Mouse (Mus musculus) gastrocnemius, postnatal 4 days (tissue): Measurements from ENCODE around the gene 6430548M08Rik. TPM values are rescaled to one million over a fixed set of nuclear protein-coding genes. Genes with fewer than 3 reads are reported as not detected.

Source experiments
- DNase-seq, 2 experiments: peaks; one replicate each; pipeline ENCODE4 v3.0.0; 2021 to 2022; ENCODE audit warnings: low spot score in 2 of 2, mixed read lengths in 2 of 2
- total RNA-seq, 2 experiments: library from RNA; stranded (reverse); gene quantifications; 2 replicates each; pipeline ENCODE4 v1.2.3; 2021

Gene 6430548M08Rik
- total RNA-seq, 2 experiments from 2014 or later: 13.0 to 14.2 TPM

DNA sequence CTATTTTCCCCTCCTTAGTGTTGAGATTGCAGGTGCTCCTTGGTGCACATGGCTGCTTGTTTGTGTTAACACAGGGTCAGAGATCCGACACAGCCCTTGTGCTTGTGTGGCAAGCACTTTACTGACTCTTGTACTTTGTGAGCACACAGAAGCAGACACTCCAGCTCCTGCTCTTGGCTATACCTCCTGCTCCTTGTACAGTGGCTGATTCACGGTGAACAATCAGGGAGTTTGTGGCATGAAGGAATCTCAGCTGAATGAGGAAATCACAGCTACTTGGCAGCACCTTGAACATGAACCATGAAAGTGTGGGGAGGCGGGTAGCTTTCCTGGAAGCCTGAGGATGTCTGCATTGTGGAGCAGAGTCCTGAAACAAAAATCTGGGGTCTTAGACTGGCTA, 26.8 kb downstream of the 6430548M08Rik start:
- no peak for DNase-seq

DNA sequence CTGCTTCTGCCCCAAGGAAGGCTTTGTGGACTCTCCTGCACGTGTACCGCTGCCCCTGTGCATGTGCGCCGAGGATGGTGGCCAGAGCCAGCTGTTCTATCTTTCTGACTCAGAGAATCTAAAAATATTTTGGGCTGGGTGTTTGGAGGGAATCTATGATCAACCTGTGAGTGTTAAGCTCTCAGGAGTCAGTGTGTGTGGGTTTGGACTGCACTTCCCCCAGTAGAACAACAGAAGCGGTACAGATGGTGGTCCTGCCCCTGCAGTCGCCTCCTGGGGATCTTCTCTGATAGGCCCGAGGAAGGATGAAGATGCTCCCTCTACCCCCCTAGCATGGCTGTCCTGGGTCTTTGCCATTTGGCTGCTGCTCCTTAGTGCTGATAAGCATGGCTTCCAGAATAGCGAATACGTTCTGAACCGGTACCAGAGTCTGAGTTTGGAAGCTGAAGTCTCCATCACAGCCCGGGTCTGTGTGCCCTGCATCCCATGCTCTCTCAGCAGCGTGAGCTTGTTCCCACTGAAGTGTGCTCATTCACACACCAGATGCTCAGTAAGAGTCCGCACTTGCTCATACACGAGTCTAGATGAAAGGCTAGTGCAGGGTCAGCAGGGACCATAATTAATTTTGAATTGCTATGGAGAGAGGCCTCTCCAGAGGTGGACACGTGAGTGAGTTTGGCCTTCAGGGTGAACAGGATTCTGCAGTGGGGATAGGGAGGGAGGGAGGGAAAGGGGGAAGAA, 30.1 kb downstream of the 6430548M08Rik start:
- DNase-seq: no peak

DNA sequence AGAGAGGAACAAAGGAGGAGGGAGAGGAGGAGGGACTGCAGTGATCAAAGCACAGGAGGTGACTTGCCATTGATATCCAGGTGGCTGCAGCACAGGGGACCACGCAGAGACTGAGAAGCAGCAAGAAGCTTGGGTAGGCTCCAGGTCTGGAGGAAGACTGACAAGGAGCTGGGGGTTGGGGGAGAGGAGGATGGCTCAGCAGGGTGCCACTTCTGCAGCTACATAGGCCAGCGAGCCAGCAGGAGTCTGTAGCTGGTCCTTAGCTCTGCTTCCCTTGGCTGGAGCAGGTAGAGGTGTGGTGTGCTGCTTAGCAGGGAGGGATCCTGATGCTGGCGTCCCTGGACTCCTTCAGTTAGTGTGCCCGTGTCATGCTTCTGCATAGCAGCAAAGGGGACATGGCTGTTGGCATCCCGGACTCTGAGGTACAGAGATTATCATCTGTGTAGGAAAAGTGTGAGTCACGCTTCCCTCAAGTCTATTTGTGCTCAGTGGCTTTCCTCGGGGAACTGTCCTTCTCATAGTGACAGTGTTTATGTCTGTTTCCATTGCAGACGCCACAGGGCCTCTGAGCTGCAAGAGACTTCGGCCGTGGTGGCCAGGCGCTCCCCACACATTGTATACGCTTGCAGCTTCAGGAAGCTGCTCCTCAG, 30.8 kb downstream of the 6430548M08Rik start:
- DNase-seq: no peak

DNA sequence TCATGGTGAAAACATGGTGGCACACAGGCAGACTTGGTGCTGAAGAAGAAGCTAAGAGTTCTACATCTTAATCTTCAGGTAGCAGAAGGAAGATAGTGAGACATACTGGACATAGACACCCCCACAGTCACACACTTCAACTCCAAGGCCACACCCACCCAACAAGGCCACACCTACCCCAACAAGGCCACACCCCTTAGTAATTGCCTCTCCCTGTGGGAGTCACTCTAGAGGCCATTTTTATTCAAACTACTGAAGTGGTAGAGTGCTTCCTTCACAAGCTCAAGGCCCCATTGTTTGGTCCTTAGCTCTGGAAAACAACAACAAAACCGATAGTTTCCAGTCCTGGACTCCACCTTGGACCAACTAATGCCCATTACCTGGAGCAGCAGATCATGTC, 32.1 kb downstream of the 6430548M08Rik start:
- no peak for DNase-seq

DNA sequence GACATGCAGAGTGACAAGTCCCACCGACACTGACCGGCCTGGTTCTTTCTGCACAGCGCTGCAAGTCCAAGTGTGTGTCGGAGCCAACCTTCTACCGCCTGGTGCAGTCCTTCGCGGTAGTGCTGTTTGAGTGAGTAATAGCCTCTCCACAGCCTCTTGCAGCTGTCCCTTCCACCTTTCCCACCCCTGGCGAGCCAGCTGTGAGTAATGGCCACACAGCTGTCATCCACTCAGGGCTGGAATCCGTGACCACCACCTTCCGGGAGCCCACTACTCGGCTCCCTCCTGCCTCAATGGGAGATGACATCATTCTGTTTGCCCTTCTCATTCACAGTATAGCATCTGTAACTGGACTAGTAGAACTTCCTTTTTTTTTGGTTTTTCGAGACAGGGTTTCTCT, 36.1 kb downstream of the 6430548M08Rik start:
- no peak for DNase-seq

DNA sequence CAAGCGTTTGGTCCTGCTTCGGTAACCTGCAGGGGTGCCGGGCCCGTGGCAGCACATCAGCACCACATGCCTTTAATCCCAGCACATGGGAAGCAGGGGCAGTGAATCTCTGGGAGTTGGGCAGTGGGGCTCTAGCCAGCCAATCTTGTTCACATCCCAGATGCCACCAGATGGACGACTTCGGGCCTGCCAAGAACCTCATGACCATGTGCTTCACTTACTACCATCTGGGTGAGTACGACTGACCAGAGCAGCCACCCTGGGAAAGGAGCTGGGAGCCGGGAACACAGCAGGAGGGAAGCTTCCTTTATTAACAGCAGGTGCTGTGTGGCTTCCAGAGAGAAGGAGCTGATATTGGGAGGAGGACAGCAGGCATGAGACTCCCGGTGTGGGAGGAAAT, 37.2 kb downstream of the 6430548M08Rik start:
- no peak for DNase-seq

DNA sequence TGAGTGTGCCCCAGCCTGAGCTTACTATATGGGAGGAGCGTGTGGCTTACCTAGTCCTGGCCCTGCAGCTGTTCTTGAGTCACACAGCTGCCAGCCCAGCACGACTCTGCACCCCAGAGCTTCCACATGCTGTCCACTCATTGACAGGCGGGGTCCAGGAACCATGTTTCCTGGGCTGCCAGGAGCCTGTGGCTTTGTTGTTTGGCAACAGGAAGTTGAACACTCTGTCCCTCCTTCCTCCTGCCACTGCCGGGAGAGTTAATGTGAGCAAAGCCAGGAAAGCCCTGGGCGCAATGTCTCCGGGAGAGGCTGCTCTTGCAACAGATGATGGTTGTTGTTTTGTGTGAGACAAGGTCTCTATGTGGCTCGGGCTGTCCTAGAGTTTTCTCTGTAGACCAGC, 38.7 kb downstream of the 6430548M08Rik start:
- DNase-seq: no peak

DNA sequence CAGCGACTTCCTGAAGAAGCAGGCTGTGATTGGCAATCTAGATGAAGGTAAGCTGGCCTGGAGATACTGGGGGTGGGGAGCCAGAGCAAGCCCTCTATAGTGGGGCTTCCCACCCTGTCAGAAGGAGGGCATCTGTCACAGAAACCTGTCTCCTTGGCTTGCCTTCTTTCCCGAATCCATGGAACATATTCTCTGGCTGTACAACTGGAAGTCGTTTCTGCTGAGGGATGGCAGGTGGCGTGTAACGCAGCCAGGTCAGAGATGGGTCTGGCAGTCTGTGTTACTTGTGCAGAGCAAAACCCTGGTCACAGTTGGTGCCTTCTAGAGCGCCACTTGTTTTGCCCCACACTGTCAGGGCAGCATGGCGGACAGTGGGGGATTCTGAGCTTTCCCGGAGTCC, 46.4 kb downstream of the 6430548M08Rik start:
- DNase-seq: no peak

DNA sequence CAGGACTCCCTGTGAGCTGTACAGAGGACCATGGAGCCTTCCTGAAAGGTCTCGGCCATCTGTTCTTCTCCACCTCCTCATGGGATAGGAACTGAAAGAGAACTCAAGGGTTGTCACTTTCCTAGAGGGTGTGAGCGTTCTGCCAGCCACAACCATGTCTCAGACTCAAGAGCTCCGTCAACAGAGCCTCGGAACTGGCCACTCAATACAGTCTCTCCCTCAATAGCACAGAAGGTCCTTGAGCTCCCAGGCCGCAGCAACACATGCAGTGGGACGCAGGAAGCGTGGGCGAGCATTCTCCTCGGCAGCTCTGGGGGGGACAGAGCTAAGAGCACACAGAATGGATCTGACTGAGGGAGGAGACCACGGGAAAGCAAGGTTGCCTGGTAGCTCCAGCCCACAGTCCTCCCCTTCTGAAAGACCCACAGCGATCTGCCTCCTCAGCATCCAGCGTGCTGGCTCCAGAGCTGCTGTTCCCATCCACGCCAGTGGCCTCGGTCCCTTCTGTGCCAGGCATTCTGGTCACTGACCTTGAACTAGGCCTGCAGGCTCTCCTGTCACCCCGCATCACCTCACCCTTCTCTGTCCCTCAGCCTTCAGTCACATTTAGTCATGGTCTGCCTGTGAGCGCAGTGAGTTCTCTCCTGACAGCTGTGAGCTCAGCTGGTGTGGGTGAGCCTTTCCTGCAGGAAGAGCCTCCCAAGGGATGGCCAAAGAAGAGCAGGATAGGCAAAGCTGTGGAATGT, 47.9 kb downstream of the 6430548M08Rik start:
- no peak for DNase-seq

DNA sequence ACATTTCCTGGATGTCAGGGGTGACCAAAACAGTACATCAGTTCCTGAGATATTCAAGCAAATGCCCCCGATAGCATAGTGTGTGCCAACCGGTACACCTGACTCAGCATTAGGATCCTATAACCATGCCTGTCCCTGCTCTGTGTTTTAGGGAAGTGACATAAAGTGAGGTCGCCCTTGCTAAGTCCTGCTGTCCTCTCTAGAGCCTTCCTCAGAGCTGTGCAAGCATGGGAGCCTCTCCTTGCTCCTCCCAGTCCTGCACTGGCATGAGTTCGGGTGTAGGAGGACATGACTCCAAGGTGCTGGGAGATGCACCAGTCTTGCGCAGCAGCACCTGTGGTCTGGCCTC, 48.4 kb downstream of the 6430548M08Rik start:
- no peak for DNase-seq

DNA sequence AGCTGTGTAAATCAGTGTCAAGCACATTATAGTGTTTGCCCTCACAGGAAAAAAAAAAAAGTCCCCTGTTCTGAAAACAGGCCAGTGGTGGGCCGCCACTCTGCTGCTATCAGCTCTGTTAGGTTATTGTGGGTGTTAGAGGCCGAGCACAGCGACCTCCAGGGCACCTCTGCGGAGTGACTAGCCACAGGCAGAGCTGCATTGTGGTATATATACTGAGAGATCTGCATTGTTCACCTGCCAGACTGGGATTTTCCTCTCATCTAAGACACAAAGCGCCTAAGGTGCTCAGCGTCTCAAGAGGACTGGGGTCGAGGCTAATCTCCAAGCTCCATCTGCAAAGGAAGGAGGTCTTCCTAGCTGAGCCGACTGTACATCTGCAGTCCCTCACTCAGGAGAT, 49.4 kb downstream of the 6430548M08Rik start:
- no peak for DNase-seq

DNA sequence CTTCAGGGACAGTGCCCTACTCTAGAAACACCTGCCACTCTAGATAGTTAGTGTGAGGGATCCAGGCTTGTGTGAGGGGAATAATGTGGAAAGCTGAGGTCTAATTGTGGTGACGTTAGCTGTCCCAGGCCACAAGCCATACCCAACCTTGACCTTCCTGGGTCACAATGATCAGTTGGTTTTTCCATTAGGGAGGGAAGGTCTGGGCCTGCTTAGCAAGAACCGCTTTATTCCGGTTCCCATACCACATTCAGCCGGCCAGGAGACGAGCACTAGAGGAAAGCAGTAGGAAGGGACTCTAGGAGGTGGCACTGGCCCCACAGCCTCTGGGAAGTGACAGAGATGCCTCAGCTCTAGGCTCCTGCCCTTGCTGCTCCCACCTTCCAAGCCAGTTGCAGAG, 50.1 kb downstream of the 6430548M08Rik start:
- no peak for DNase-seq

DNA sequence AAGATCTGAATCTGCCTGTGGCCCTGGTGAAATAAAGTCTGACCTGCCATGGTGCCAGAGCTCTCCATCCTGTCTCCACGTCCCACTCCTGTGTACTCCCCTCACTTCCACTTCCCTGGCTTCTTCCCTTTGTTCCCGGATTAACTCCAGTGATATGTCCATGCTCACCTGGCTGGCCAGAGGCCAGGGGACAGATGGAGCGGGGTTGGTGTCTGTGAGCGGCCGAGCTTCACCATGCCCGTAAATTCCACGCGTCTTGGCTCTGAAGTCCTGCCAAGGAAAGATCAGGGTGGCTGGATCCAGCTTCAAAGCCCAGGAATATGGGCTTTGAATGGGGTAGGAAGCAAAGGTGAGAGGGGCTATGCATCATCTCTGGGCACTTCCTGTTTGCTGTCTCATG, 53.2 kb downstream of the 6430548M08Rik start:
- no peak for DNase-seq

DNA sequence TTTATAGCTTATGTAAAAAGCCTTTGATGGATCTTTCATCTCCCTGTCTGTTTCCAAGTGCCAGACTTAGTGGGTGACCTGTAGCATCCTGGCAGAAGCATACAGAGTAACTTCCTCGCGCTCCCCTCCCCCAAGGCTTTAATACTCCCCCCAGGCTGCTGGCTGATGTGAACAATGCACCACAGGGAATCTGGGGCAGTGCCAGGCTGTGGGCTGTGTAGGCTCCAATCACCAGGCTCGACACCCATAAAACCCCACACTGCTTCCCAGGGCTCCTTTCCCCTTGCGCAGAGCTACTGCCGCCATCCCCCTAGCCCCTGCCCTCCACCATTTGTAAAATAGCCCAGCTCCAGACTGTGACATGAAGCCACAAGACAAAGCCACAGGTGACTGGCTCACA, 53.9 kb downstream of the 6430548M08Rik start:
- DNase-seq: no peak

DNA sequence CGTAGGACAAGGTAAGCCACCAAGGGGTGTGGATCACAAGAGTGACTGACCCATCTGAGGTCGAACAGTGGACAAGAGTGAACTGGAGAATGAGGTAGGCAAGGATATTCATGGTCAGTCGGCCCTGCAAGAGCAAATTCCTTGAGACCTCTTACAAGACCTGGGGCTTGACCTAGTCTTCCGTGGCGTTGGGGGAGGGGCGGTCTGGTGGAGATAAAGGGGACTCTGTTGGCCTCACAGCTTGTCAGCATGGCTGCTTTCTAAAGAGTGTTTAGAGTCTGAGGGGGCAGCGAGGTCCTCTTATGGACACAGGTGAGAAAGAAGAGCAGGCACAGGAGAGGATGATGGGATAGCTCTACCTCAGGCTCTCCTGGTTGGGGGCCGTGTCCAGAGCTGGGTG, 55.2 kb downstream of the 6430548M08Rik start:
- DNase-seq: no peak

DNA sequence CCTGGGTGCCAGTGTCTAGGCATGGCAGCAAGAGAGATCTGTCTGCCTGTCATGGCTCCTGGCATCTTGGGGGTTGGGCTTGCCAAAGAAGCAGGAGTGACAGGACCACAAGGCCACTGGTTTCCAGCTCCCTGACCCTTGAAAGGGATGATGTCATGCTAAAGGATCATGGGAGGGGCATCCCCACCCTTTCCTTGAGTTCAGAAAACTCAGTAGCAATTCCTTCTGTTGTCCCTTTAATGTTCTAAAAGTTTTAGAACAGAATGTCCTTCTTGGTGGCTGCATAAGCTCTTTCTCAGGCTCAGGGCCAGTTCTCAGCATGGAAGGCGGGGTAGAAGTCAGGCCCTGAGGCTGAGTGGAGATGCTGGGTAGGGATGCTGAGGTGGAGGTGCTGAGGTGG, 59.2 kb downstream of the 6430548M08Rik start:
- no peak for DNase-seq

DNA sequence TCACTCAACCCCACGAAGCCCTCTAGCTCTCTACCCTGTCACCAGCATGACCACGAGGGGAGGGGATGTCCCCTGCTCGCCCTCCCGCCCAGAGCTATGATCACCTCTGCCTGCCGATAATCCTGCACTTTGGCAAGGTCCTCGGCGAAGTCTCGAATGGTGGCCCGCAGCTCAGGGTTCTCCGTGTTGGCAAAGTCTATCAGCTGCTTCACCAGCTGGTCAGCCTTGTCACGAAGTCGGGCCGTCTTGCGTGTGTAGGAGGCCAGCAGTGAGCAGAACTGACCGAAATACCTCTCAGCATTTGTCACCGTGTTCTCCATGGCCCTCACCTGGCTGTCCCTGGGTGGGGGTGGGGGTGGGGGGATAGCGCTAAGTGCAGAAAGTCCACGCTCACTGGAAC, 60.7 kb downstream of the 6430548M08Rik start:
- no peak for DNase-seq

DNA sequence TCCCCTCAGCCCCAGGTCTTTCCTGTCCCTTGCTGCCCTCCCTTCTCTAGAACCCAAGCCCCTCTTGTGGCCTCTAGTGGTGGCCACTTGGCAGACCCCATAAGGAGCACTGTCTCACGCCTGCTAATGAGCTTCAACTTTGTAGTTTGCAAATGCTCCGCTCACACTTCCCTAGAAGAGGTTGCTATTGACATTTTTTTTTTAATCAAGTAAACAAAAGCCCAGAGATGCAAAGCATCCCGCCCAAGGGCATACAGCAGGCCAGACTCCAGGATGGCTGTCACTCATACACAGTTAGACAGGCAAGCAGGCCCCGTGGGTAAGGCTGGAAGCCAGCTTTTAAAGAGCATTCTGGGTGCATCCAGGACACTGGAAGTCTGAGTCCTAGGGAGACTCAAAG, 62.7 kb downstream of the 6430548M08Rik start:
- no peak for DNase-seq

DNA sequence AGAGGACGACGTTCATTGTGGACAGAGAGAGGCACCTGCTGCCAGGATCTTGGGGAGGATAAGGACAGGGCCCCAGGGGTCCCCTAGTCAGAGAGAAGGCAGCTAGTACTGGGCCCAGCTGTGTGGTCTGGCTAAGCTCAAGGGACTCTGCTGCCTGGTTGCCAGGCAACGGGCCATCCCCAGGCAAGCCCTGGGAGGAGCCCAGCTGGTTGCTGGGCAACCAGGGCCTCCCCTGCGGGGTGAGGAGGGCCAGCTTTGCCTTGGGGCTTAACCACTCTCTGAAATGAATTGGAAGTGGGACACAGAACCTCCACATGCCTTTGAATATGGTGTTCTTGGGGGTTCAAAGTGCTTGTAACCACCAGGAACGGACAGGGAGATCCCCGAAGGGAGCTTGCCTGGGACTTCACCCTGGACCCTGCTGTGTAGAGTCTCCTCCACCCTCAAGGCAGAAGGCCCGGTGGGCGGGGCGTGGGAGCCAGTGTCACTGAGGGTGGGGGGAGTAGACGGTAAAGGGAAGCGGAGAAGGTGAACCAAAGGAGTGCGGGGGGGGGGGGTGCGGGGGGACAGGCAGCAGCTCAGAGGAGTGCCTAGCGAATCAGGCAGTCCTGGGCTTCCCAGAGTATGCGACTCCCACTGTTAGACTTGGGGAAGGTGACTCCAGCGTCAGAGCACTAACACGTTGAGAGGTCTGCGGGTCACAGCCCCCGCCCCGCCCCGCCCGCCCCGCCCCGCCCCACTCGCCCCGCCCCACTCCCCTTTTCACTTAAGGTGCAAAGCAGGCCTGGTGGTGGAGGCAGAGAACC, 63.6 kb downstream of the 6430548M08Rik start, which contains the start of gene Fam92b:
Gene Fam92b, minus strand, starts transcription at position 149 of the 806 bp plus-strand sequence.
- peak in 1 of 2 experiments; percentile 53 for DNase-seq

DNA sequence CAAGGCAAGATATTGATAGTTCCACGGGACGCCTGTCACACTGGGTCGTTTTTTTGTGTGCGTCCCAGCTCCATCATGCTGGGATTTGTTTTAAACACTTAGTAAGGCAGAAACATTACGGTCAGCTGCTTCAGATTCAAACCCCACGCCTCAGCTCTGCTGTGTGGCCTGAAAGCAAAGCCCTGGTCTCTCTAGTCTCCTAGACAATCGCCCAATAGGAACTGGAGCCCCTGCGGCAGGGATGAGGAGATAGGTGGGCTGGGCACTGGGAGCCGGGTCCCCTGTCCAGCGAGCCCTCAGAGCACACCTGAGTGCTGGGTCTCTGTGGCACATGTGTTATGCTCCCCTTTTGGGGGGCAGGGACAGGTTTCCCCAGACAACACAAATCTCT, 64.2 kb downstream of the 6430548M08Rik start:
- DNase-seq: no peak

DNA sequence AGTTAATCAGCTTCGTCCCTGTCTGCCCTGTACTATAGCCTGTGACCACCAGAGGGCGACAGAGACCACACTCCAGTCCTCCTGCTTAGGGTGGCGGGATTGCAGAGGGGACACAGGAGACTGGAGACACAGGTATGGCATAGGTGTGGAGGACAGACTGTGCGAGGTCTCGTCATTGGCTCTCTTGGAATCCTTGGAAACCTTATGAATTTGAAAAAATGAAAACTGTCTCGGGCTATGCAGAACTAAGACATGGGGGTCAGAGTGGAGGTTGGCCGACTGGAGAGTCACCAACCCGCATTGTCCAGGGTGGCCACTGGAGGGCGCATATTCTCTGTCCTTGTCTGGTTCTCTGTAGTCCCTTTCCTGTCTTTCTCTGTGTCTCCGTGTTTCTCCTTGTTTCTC, 65.1 kb downstream of the 6430548M08Rik start:
- peak; percentile 77 to 89 for DNase-seq
